ENCODE assay signal across 13 mouse cellular contexts in genomic region chr1:184492115-184492514, GRCm38 (mm10).
DNase-seq lines count a peak whose midpoint lies in the region; ATAC-seq and TF ChIP-seq lines count a peak whose summit lies in the region.
"Had no signal": no experiment of that assay in that cellular context is flagged by ENCODE, and none has a peak within 500 bp of the region (broad histone marks: within the 10 kb centered on the region; RNA-seq: fewer than 3 reads in every experiment).

No protein-coding gene starts in this region.

- no peaks in the 10 kb centered on the region for H3K4me1 ChIP-seq in forebrain, embryonic 14.5 days (ENCODE audit: control insufficient read depth, insufficient read depth, low read length)
- no peaks in the 10 kb centered on the region for H3K4me1 ChIP-seq in forebrain, embryonic 16.5 days (replicated peaks; ENCODE audit: control insufficient read depth, insufficient read depth, low read length)
- H3K4me1 ChIP-seq in lung, embryonic 14.5 days (ENCODE audit: insufficient read depth), result no peaks in the 10 kb centered on the region

- DNase-seq in forebrain, embryonic 14.5 days (ENCODE audit: low spot score), result peak; percentile 6
- DNase-seq in lung, embryonic 14.5 days, result peak; percentile 23
- DNase-seq in lung, postnatal 36 days, result no peak
- peak; percentile 55 for DNase-seq in ZHBTc4 (ENCODE audit: low read depth, low spot score)
- peak; percentile 33 for DNase-seq in splenic B cell, adult 2 months (ENCODE audit: low read depth, low spot score)
- no peak for DNase-seq in spleen, postnatal 14 days (ENCODE audit: low spot score in 2 of 2)
- no peak for DNase-seq in right cerebral cortex, adult 18-20 months
- DNase-seq: cerebellum, adult 18-20 months; kidney, adult 8-10 months; spleen, adult 18-20 months had no signal

- H3K4me3 ChIP-seq in forebrain, embryonic 14.5 days (ENCODE audit: low read depth, low read length), result no peak overlapping the region
- H3K4me3 ChIP-seq in forebrain, embryonic 16.5 days (replicated peaks; ENCODE audit: low read length), result no peak overlapping the region
- no peak overlapping the region for H3K4me3 ChIP-seq in lung, embryonic 14.5 days (ENCODE audit: low read depth, low read length)
- H3K4me3 ChIP-seq: hindbrain, embryonic 13.5 days; myocyte had no signal

- no peak for ATAC-seq in forebrain, embryonic 14.5 days
- no peak for ATAC-seq in forebrain, embryonic 16.5 days
- no peak for ATAC-seq in lung, embryonic 14.5 days (ENCODE audit: insufficient read depth)

- peak; percentile 47 for TF ChIP-seq CTCF in lung, embryonic 14.5 days (IDR thresholded peaks at IDR 0.05; ENCODE audit: low read depth)

- no peaks in the 10 kb centered on the region for H3K9me3 ChIP-seq in forebrain, embryonic 14.5 days (replicated peaks; ENCODE audit: control insufficient read depth, low read length)
- no peaks in the 10 kb centered on the region for H3K9me3 ChIP-seq in forebrain, embryonic 16.5 days (ENCODE audit: control insufficient read depth, low read length)
- no peaks in the 10 kb centered on the region for H3K9me3 ChIP-seq in lung, embryonic 14.5 days (ENCODE audit: low read depth, low read length)
- H3K9me3 ChIP-seq: hindbrain, embryonic 13.5 days had no signal

- 91% methylated on average over 3 of the region's 3 CpGs for WGBS in forebrain, embryonic 14.5 days
- 94% methylated on average over 3 of the region's 3 CpGs for WGBS in forebrain, embryonic 16.5 days
- 89% methylated on average over 3 of the region's 3 CpGs for WGBS in lung, embryonic 14.5 days

- H3K27ac ChIP-seq in forebrain, embryonic 14.5 days (ENCODE audit: low read depth, low read length), result no peak overlapping the region
- H3K27ac ChIP-seq in forebrain, embryonic 16.5 days (ENCODE audit: low read length), result no peak overlapping the region
- H3K27ac ChIP-seq in lung, embryonic 14.5 days (ENCODE audit: low read depth), result no peak overlapping the region
- H3K27ac ChIP-seq: hindbrain, embryonic 13.5 days had no signal

- no peak overlapping the region for H3K4me2 ChIP-seq in forebrain, embryonic 14.5 days (ENCODE audit: low read length)
- H3K4me2 ChIP-seq in forebrain, embryonic 16.5 days (ENCODE audit: low read length), result no peak overlapping the region
- no peak overlapping the region for H3K4me2 ChIP-seq in lung, embryonic 14.5 days
- H3K4me2 ChIP-seq: hindbrain, embryonic 13.5 days had no signal

- H3K9ac ChIP-seq in forebrain, embryonic 14.5 days (ENCODE audit: low read length), result no peak overlapping the region
- H3K9ac ChIP-seq in forebrain, embryonic 16.5 days (replicated peaks; ENCODE audit: low read depth, low read length), result no peak overlapping the region
- no peak overlapping the region for H3K9ac ChIP-seq in lung, embryonic 14.5 days
- H3K9ac ChIP-seq: hindbrain, embryonic 13.5 days had no signal

- no peaks in the 10 kb centered on the region for H3K27me3 ChIP-seq in forebrain, embryonic 14.5 days (replicated peaks; ENCODE audit: control insufficient read depth, insufficient read depth, low read length)
- no peaks in the 10 kb centered on the region for H3K27me3 ChIP-seq in forebrain, embryonic 16.5 days (replicated peaks; ENCODE audit: control insufficient read depth, insufficient read depth, low read length)
- H3K27me3 ChIP-seq in lung, embryonic 14.5 days (ENCODE audit: insufficient read depth, low read length), result no peaks in the 10 kb centered on the region
- no peaks in the 10 kb centered on the region for H3K27me3 ChIP-seq in splenic B cell, adult 2 months (ENCODE audit: control insufficient read depth, insufficient read depth, low read length, poor library complexity, severe bottlenecking)
- H3K27me3 ChIP-seq: hindbrain, embryonic 13.5 days had no signal

- no peaks in the 10 kb centered on the region for H3K36me3 ChIP-seq in forebrain, embryonic 14.5 days (ENCODE audit: control insufficient read depth, insufficient read depth, low read length)
- no peaks in the 10 kb centered on the region for H3K36me3 ChIP-seq in forebrain, embryonic 16.5 days (ENCODE audit: control insufficient read depth, insufficient read depth)
- H3K36me3 ChIP-seq in lung, embryonic 14.5 days (ENCODE audit: insufficient read depth), result no peaks in the 10 kb centered on the region
- H3K36me3 ChIP-seq in splenic B cell, adult 2 months (ENCODE audit: control insufficient read depth, insufficient read depth, low read length, poor library complexity, severe bottlenecking), result no peaks in the 10 kb centered on the region
- H3K36me3 ChIP-seq: hindbrain, embryonic 13.5 days had no signal

Comparison
In these comparisons a context has a peak if more than half of its experiments do, and no peak if none do; other contexts are left out.
1. DNase-seq: peak in forebrain, embryonic 14.5 days (single experiment), lung, embryonic 14.5 days (single experiment), ZHBTc4 (single experiment) and splenic B cell, adult 2 months (single experiment); none in lung, postnatal 36 days (single experiment), spleen, postnatal 14 days (0 of 2) and right cerebral cortex, adult 18-20 months (single experiment).